Mouse (Mus musculus): ENCODE measurements around the gene Sfxn3. TPM values are rescaled to one million over a fixed set of nuclear protein-coding genes. Genes with fewer than 3 reads are reported as not detected.
"Not testable (repeated sequence)": the region's sequence is repeated elsewhere in the genome, so short reads cannot be mapped to it uniquely, and the experiment has no call there.

The Sfxn3 gene
- polyA plus RNA-seq, 1 experiment from 2014 or later = 4.1 TPM

- ATAC-seq = no peak
Observed at GRCm38 (mm10) chr19:45032570-45033332, 14.6 kb upstream of the Sfxn3 start.

GRCm38 (mm10) chr19:45036867-45037266, 10.4 kb upstream of the Sfxn3 start:
- 26% methylated on average over 16 of the region's 16 CpGs for WGBS (ENCODE audit: insufficient replicate concordance)
- Histone ChIP-seq H3K9me3 (replicated peaks) (no peaks in the 10 kb centered on the region), H3K4me1 (peaks cover 5% of the 10 kb centered on the region; the same call in 1 of the 2 replicates), H3K27ac (no peak overlapping the region), H3K36me3 (no peaks in the 10 kb centered on the region), H3K9ac (no peak overlapping the region), H3K4me3 (no peak overlapping the region), H3K27me3 (replicated peaks) (peaks cover 60% of the 10 kb centered on the region), H3K4me2 (no peak overlapping the region)
- ATAC-seq = peak; percentile 46

More at GRCm38 (mm10) chr19:45032570-45033332, 14.6 kb upstream of the Sfxn3 start:
- Histone ChIP-seq H3K27me3 (replicated peaks) (peaks cover 34% of the 10 kb centered on the region), H3K4me2 (no peak overlapping the region), H3K4me1 (peaks cover 23% of the 10 kb centered on the region), H3K4me3 (no peak overlapping the region), H3K9me3 (replicated peaks) (no peaks in the 10 kb centered on the region), H3K9ac (no peak overlapping the region), H3K27ac (no peak overlapping the region), H3K36me3 (peaks cover 3% of the 10 kb centered on the region)
- 55% methylated on average over 17 of the region's 17 CpGs for WGBS (ENCODE audit: insufficient replicate concordance)

- H3K27ac ChIP-seq; H3K4me1 ChIP-seq; H3K9ac ChIP-seq; ATAC-seq; H3K4me3 ChIP-seq; H3K9me3 ChIP-seq (replicated peaks); H3K36me3 ChIP-seq; H3K4me2 ChIP-seq: not testable (repeated sequence)
- H3K27me3 ChIP-seq (replicated peaks) = peaks cover 71% of the 10 kb centered on the region
- WGBS (ENCODE audit: insufficient replicate concordance) = 73% methylated on average over 7 of the region's 7 CpGs
Observed at GRCm38 (mm10) chr19:45038198-45038597, 9.1 kb upstream of the Sfxn3 start.

- H3K27me3 ChIP-seq (replicated peaks) = peaks cover 91% of the 10 kb centered on the region
- 42% methylated on average over 13 of the region's 13 CpGs for WGBS (ENCODE audit: insufficient replicate concordance)
Observed at GRCm38 (mm10) chr19:45040214-45040613, 7.1 kb upstream of the Sfxn3 start.

GRCm38 (mm10) chr19:45044389-45044927, 2.8 kb upstream of the Sfxn3 start:
- H3K27me3 ChIP-seq (replicated peaks) = peaks cover 88% of the 10 kb centered on the region
- peaks cover 31% of the 10 kb centered on the region for H3K4me1 ChIP-seq
- H3K4me3 ChIP-seq = no peak overlapping the region
- H3K27ac ChIP-seq = no peak overlapping the region
- no peaks in the 10 kb centered on the region for H3K9me3 ChIP-seq (replicated peaks)
- no peak overlapping the region for H3K9ac ChIP-seq
- no peak overlapping the region for H3K4me2 ChIP-seq
- 49% methylated on average over 11 of the region's 11 CpGs for WGBS (ENCODE audit: insufficient replicate concordance)
- H3K36me3 ChIP-seq = no peaks in the 10 kb centered on the region
- ATAC-seq = no peak

More at GRCm38 (mm10) chr19:45040214-45040613, 7.1 kb upstream of the Sfxn3 start:
- H3K4me1 ChIP-seq = peaks cover 5% of the 10 kb centered on the region; the same call in 1 of the 2 replicates
- H3K4me3 ChIP-seq = no peak overlapping the region
- H3K27ac ChIP-seq = no peak overlapping the region
- H3K9ac ChIP-seq = no peak overlapping the region
- no peaks in the 10 kb centered on the region for H3K9me3 ChIP-seq (replicated peaks)
- no peaks in the 10 kb centered on the region for H3K36me3 ChIP-seq
- no peak for ATAC-seq
- H3K4me2 ChIP-seq = no peak overlapping the region

GRCm38 (mm10) chr19:45045236-45045635, 2.1 kb upstream of the Sfxn3 start:
- no peak overlapping the region for H3K9ac ChIP-seq
- no peak overlapping the region for H3K4me3 ChIP-seq
- H3K27ac ChIP-seq = no peak overlapping the region
- peaks cover 31% of the 10 kb centered on the region for H3K4me1 ChIP-seq
- H3K36me3 ChIP-seq = no peaks in the 10 kb centered on the region
- ATAC-seq = no peak
- peaks cover 86% of the 10 kb centered on the region for H3K27me3 ChIP-seq (replicated peaks)
- H3K4me2 ChIP-seq = no peak overlapping the region
- no peaks in the 10 kb centered on the region for H3K9me3 ChIP-seq (replicated peaks)
- 34% methylated on average over 15 of the region's 15 CpGs for WGBS (ENCODE audit: insufficient replicate concordance)

GRCm38 (mm10) chr19:45045651-45046050, 1.7 kb upstream of the Sfxn3 start, which contains the start of gene Pdzd7:
Pdzd7 (minus strand) TSS chr19:45045717.
- Histone ChIP-seq H3K9ac (no peak within 1 kb of the TSS; the same call in 1 of the 2 replicates), H3K4me1 (peaks cover 31% of the 10 kb centered on the region), H3K27me3 (replicated peaks) (peaks cover 84% of the 10 kb centered on the region), H3K9me3 (replicated peaks) (no peaks in the 10 kb centered on the region), H3K36me3 (no peaks in the 10 kb centered on the region), H3K4me2 (peak within 1 kb of the TSS; percentile 85), H3K27ac (no peak within 1 kb of the TSS), H3K4me3 (peak within 1 kb of the TSS; percentile 57)
- no peak for ATAC-seq
- 69% methylated on average over 5 of the region's 5 CpGs for WGBS (ENCODE audit: insufficient replicate concordance)

- Histone ChIP-seq H3K4me2 (peak overlapping the region; percentile 85), H3K4me1 (peaks cover 31% of the 10 kb centered on the region), H3K9ac (peak overlapping the region; percentile 43), H3K27me3 (replicated peaks) (peaks cover 74% of the 10 kb centered on the region), H3K27ac (0 out of 2 replicates have a peak overlapping the region, but pooled peaks have one; percentile 55), H3K9me3 (replicated peaks) (no peaks in the 10 kb centered on the region), H3K36me3 (no peaks in the 10 kb centered on the region), H3K4me3 (peak overlapping the region; percentile 57)
- WGBS (ENCODE audit: insufficient replicate concordance) = 5% methylated on average over 34 of the region's 34 CpGs
- ATAC-seq = peak; percentile 44; the same call in 1 of the 2 replicates
Observed at GRCm38 (mm10) chr19:45046523-45047321, 581 bp upstream of the Sfxn3 start.

- WGBS (ENCODE audit: insufficient replicate concordance) = 29% methylated on average over 11 of the region's 11 CpGs
- Histone ChIP-seq H3K27ac (peak overlapping the region; percentile 55), H3K36me3 (0 out of 2 replicates have a peak, but pooled peaks cover 3% of the 10 kb centered on the region), H3K4me2 (peak overlapping the region; percentile 85), H3K9me3 (replicated peaks) (no peaks in the 10 kb centered on the region), H3K4me1 (peaks cover 31% of the 10 kb centered on the region), H3K9ac (peak overlapping the region; percentile 43), H3K4me3 (peak overlapping the region; percentile 57), H3K27me3 (replicated peaks) (peaks cover 60% of the 10 kb centered on the region)
- ATAC-seq = peak; percentile 81
Observed at GRCm38 (mm10) chr19:45047935-45048643, 786 bp downstream of the Sfxn3 start.

- peak overlapping the region; percentile 57 for H3K4me3 ChIP-seq
- H3K4me2 ChIP-seq = peak overlapping the region; percentile 85
- no peaks in the 10 kb centered on the region for H3K9me3 ChIP-seq (replicated peaks)
- H3K36me3 ChIP-seq = 0 out of 2 replicates have a peak, but pooled peaks cover 3% of the 10 kb centered on the region
- ATAC-seq = no peak
- WGBS (ENCODE audit: insufficient replicate concordance) = 74% methylated on average over 12 of the region's 12 CpGs
- no peak overlapping the region for H3K9ac ChIP-seq
- H3K27ac ChIP-seq = peak overlapping the region; percentile 55; the same call in 1 of the 2 replicates
- peaks cover 31% of the 10 kb centered on the region for H3K4me1 ChIP-seq
- H3K27me3 ChIP-seq (replicated peaks) = peaks cover 53% of the 10 kb centered on the region
Observed at GRCm38 (mm10) chr19:45048644-45049365, 1.5 kb downstream of the Sfxn3 start.

GRCm38 (mm10) chr19:45049523-45049922, 2.2 kb downstream of the Sfxn3 start:
- Histone ChIP-seq H3K4me1 (peaks cover 31% of the 10 kb centered on the region), H3K9ac (no peak overlapping the region), H3K36me3 (0 out of 2 replicates have a peak, but pooled peaks cover 3% of the 10 kb centered on the region), H3K4me3 (no peak overlapping the region), H3K9me3 (replicated peaks) (no peaks in the 10 kb centered on the region), H3K27me3 (replicated peaks) (peaks cover 46% of the 10 kb centered on the region), H3K27ac (no peak overlapping the region), H3K4me2 (no peak overlapping the region)
- no peak for ATAC-seq
- WGBS (ENCODE audit: insufficient replicate concordance) = 57% methylated on average over 9 of the region's 9 CpGs
